Mouse (Mus musculus) B cell, adult 62 days (primary cell): ENCODE results near the gene Prr3. TPM values are rescaled to one million over a fixed set of nuclear protein-coding genes. Genes with fewer than 3 reads are reported as not detected.

Source experiments
- total RNA-seq: library from RNA; stranded (reverse); gene quantifications from 4 replicates; pipeline ENCODE4 v1.2.4, GENCODE M21; 2023

Gene Prr3
- total RNA-seq, result 76.5 to 103 TPM (median 82.0 TPM) in 4 replicates

DNA sequence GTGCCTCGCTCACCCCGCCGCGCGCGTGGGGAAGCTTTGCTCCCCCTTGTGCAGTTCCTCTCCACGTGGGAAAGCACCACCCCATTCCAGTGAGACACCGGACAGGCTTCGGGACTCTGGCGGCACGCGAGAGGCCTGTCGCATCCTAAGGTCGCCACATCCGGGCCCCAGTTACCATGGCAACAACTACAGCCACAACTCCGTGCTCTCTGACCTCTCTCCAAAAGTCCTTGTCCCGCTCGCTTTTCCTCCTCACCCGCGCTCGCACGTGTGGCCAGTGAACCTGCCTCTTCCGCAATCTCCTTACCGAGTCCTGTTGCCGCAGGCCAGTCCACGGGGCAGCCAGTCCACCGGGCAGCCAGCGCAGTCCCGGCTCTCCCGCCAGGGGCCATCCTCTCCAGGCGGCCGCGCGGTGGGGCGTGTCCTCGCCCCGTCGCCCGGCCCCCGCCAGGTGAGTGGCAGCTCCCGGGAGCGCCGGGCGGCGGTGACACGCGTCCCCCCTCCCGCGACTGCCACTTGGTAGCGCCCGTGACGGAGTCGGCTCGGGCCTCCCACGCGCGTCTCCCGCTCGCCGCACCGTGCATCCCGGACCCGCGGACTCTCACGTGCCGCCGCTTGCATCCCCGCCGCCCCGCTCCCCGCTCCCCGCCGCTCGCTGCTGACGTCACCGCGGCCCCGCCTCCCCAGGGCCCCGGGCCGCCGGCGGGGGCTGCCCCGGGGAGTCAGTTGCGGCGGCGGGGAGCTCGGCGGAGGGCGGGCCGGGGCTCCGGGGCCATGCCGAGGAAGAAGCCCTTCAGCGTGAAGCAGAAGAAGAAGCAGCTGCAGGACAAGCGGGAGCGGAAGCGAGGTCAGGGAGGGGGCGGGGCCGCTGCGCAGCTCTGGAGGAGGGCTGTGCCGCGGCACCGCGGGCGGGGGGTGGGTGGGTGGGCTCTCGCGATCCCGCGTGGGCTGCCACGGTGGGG is at the start of gene Prr3, which contains the start of gene Gnl1:
Gene Prr3, minus strand, starts transcription at position 836 of the 962 bp plus-strand sequence.
Gene Gnl1, plus strand, starts transcription at position 451 of the 962 bp plus-strand sequence.

GRCm38 (mm10) chr17:36020191-36021073 is 40.4 kb upstream of the Prr3 start, which contains the start of gene H2-T24:
H2-T24 (minus strand) TSS chr17:36020560.

DNA sequence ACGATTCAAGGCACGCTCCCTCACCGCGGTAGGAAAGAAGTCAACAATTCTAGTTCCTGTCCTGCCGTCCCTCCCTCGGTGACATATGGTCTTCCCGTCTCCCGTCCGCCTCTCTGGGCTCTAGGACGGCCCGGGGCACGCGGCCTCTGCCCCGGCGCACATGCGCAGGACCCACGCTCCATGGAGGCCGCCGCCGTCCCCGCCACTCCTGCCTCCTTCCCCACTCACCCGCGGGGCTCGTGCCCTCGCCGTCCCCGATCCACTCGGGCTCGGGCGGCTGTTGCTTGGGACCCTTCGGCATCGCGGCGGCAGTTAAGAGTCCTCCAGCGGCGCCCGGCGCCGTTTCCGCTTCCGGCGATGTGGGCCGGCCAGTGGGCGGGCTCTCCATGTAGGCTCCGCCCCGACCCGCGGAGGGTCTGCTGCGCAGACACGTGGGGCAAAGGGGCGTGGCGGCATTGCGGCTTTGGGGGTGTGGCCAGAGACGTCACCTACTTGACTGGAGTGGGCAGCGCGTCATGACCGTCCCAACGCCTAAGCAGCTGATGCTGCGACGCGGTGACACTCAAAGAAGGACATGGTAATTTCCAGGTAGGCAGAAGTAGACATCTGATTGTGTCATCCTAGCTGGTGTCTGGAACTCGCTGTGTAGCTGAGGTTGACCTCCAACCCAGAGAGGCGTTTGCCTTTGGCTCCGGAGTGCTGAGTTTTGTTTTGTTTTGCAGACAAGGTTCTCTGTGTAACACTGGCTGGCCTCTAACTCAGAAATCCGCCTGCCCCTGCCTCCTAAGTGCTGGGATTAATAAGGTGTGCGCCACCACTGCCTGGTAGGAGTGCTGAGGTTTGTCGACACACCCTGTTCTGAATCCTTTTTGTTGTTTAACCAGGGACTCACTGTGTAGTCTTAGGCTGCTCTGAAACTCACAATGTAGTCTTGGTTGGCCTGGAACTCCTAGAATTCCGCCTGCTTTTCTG is 10.3 kb downstream of the Prr3 start, which contains the start of gene Abcf1:
Gene Abcf1, minus strand, starts transcription at position 344 of the 972 bp plus-strand sequence.

Other genes with a start within 250 kb of the Prr3 start
- 0.52 to 1.1 TPM (median 1.0 TPM) in 3 of 4 replicates, not detected in the other for gene Ier3, start 158.6 kb downstream of the Prr3 start, total RNA-seq
- gene Flot1, start 157.0 kb downstream of the Prr3 start, total RNA-seq, result 18.3 to 24.9 TPM (median 22.1 TPM) in 4 replicates
- gene Tubb5, start 141.9 kb downstream of the Prr3 start, total RNA-seq, result 236 to 254 TPM (median 249 TPM) in 4 replicates
- 73.0 to 81.1 TPM (median 79.2 TPM) in 4 replicates for gene Mdc1, start 138.7 kb downstream of the Prr3 start, total RNA-seq
- gene Nrm, start 118.9 kb downstream of the Prr3 start, total RNA-seq, result 85.5 to 100 TPM (median 88.6 TPM) in 4 replicates
- 217 to 232 TPM (median 222 TPM) in 4 replicates for gene Ppp1r18, start 114.6 kb downstream of the Prr3 start, total RNA-seq
- 104 to 117 TPM (median 107 TPM) in 4 replicates for gene Dhx16, start 100.4 kb downstream of the Prr3 start, total RNA-seq
- 17.2 to 24.2 TPM (median 21.6 TPM) in 4 replicates for gene 2310061I04Rik, start 82.8 kb downstream of the Prr3 start, total RNA-seq
- 17.1 to 19.0 TPM (median 18.1 TPM) in 4 replicates for gene Atat1, start 70.2 kb downstream of the Prr3 start, total RNA-seq
- 66.6 to 75.4 TPM (median 71.1 TPM) in 4 replicates for gene Mrps18b, start 63.8 kb downstream of the Prr3 start, total RNA-seq
- 169 to 183 TPM (median 172 TPM) in 4 replicates for gene Ppp1r10, start 63.8 kb downstream of the Prr3 start, total RNA-seq
- 110 to 126 TPM (median 118 TPM) in 4 replicates for gene Abcf1, start 10.5 kb downstream of the Prr3 start, total RNA-seq
- 74.4 to 96.2 TPM (median 83.1 TPM) in 4 replicates for gene Gnl1, start 385 bp downstream of the Prr3 start, total RNA-seq
- gene H2-T24, start 40.3 kb upstream of the Prr3 start, total RNA-seq, result 41.0 to 45.3 TPM (median 43.3 TPM) in 4 replicates
- gene H2-T23, start 52.6 kb upstream of the Prr3 start, total RNA-seq, result 309 to 351 TPM (median 339 TPM) in 4 replicates
- 79.2 to 84.9 TPM (median 81.8 TPM) in 4 replicates for gene H2-T22, start 62.5 kb upstream of the Prr3 start, total RNA-seq
- 0.43 to 0.78 TPM in 2 of 4 replicates, not detected in the others for gene Gm6034, start 62.7 kb upstream of the Prr3 start, total RNA-seq
- 60.5 to 70.0 TPM (median 65.9 TPM) in 4 replicates for gene Gm11127, start 78.1 kb upstream of the Prr3 start, total RNA-seq
- gene Gm19684, start 141.4 kb upstream of the Prr3 start, total RNA-seq, result 1.6 to 2.8 TPM (median 1.8 TPM) in 4 replicates
- 12.8 to 20.3 TPM (median 16.2 TPM) in 4 replicates for gene Gm7030, start 149.2 kb upstream of the Prr3 start, total RNA-seq
- gene Gm8909, start 188.3 kb upstream of the Prr3 start, total RNA-seq, result 0.75 to 0.76 TPM in 2 of 4 replicates, not detected in the others
- gene H2-T3, start 210.1 kb upstream of the Prr3 start, total RNA-seq, result not detected in 4 replicates